Mouse (Mus musculus) induced T-regulatory cell, adult 2 months (primary cell): ENCODE results near the gene Rmdn2.

ENCODE experiments used
- DNase-seq: peaks from one replicate; pipeline ENCODE4 v3.0.0-alpha.2; 2012; ENCODE audit warnings: low read depth

Rmdn2 gene

GRCm38 (mm10) chr17:79616621-79617020 is 5.0 kb downstream of the Rmdn2 start:
- peak; percentile 31 for DNase-seq

DNA sequence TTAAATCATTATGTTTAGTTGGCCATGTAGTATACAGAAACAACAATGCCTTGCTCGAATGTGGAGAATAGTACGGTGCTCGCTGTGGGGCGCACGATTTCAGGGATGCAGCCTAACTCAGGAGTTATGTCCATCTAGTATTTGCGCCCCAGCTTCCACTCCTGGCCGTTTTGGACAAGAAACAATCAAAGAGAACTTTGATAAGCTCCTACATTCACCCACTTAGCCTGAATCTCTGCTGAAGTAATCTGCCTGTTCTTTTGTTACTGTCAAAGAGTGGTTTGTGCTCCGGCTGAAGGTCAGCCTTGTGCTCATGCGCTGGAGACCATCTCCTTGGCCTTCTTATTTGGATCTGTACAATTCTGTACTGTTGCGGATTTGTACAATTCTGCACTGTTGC is 6.8 kb downstream of the Rmdn2 start:
- DNase-seq: no peak

GRCm38 (mm10) chr17:79618984-79619383 is 7.3 kb downstream of the Rmdn2 start:
- no peak for DNase-seq

GRCm38 (mm10) chr17:79622050-79622449 is 10.4 kb downstream of the Rmdn2 start:
- no peak for DNase-seq

DNA sequence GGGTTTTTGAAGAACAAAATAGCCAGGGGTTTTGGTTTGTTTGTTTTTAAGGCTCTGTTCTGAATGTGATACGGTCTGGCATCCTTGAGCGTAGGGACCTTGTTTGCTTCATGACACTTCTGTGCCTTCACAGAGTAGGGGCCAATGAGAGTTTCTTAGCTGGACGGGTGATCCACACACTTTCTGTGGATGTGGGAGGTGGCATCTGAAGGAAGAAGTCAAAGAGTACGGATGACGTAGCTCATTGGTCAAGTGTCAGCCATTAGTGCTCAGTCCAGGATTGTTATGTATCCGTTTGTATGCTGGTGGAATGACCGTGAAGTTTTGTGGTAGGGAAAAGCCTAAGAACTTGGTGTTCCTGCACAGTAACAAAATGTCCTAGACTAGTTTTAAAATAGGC is 10.9 kb downstream of the Rmdn2 start:
- no peak for DNase-seq

- no peak for DNase-seq
These were observed 12.2 kb downstream of the Rmdn2 start for GRCm38 (mm10) chr17:79623841-79624240.

DNA sequence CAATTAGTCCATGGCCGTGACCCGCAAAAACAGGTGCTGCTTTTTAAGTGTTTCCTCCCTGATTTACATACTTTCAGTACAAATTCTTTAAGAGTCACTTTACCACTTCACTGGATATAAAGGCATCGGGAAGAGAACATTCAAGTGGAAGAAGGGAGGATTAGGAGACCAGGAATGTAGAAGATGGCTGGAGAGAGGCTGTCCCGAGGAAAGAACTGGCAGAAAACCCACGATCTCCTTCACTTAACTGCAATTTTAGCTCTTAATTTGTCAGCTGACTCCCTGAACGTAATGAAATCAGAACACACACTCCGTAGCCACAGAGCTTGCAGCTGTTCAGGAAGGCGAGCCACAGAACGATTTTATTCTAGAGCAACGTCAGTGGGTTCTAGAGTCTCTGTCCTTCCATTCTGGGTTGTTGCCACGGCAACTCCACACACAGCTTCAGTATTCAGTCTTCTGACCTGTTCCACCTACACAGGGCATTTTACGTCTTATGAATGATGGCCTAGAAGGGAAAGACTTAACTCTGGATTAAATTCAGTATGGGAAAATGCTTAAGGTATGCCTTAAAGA is 14.7 kb downstream of the Rmdn2 start:
- no peak for DNase-seq

DNA sequence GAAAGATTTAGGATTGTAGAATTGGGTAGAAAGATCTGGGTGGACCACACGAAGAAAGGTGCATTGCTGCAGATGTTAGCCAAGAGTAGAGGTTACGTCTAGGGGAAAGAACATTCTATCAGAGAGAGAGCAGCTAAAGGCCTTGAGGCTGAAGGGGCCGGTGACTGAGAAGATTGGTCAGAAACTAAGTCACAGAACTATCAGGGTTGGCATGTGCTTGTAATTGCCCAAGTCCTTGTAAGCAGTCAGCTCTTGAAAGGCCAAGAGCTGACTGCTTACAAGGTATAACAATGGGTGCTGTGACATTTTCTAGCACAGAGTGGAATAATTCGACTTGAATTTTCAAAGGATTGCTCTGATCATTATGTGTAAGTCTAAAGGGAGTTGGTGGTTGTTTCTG is 38.2 kb downstream of the Rmdn2 start:
- no peak for DNase-seq

- no peak for DNase-seq
These were observed 38.6 kb downstream of the Rmdn2 start for GRCm38 (mm10) chr17:79650297-79650696.

DNA sequence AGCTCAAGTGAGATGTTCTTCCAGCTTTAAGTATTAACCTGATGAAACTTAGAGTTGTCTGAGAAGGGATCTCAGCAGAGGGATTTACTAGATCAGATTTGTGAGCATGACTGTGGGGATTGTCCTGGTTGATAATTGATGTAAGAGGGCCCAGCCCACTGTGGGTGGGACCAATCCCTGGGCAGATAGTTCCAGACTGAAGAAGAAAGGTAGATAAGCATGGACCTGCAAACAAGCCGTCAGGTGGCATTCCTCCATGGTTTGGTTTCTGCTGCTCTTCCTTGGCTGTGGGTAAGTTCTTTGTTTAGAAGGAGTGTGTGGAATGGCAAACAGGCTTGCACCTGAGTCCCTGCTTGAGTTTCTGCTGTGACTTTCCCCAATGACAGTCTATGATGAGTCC is 41.5 kb downstream of the Rmdn2 start:
- no peak for DNase-seq

- DNase-seq: no peak
These were observed 42.5 kb downstream of the Rmdn2 start for GRCm38 (mm10) chr17:79654187-79654586.

GRCm38 (mm10) chr17:79657785-79658184 is 46.1 kb downstream of the Rmdn2 start:
- DNase-seq: no peak

DNA sequence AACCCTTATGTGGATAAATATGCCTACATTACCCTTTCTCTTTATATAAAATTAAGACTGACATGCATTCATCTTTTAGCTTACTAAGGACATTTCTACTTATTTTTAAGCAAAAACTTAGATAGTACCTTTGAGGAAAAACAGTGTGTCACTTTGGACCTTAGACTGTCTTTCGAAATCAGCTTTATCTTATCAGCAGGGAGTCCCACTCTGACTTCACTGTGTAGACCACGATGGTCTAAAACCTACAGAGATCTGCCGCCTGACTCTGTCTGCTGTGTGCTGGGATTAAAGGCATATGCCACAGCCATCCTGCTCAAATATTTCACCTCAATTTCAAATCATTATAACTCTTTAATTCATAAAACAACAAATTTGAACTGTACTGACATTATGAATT is 46.8 kb downstream of the Rmdn2 start:
- DNase-seq: no peak

DNA sequence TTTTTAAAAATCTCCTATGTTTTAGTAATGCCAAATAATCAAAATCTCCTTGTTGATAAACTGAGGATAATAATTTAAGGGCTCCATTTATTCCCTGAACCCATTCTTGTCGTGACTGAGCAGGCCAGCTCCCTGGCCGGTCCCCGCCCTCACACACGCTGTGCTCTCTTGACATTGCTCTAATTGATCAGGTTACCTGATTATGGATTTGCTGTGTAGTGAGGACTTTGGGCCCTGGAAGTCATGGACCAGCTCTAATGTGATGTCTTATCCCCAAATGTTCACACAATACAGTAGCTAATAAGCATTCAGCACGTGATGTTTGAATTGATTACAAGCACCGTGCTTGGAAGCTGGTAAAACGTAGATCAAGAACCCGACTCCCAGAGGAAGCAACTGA is 47.2 kb downstream of the Rmdn2 start:
- no peak for DNase-seq

- peak; percentile 73 for DNase-seq
These were observed 49.7 kb downstream of the Rmdn2 start for GRCm38 (mm10) chr17:79661387-79661786.

- no peak for DNase-seq
These were observed 50.2 kb downstream of the Rmdn2 start for GRCm38 (mm10) chr17:79661848-79662247.

GRCm38 (mm10) chr17:79663393-79664105 is 51.9 kb downstream of the Rmdn2 start:
- peak; percentile 67 for DNase-seq

- DNase-seq: no peak
These were observed 52.4 kb downstream of the Rmdn2 start for GRCm38 (mm10) chr17:79664106-79664417.

- no peak for DNase-seq
These were observed 59.2 kb downstream of the Rmdn2 start for GRCm38 (mm10) chr17:79670837-79671236.

DNA sequence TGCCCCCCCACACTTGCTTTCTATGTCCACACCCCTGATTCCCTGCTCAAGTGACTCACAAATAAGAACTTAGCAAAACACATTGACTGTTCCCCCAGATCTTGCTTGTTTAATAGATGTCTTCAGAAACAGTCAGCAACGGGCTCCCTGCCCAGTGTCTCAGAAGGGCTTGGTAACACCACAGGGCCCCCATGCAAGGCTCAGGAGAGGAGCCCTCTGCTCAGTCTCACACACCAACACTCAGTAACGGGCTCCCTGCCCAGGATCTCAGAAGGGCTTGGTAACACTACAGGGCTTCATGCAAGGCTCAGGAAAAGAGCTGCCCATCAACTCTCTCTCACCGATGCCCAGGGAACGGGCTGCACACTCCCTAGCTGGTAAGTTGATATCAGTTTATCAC is 83.4 kb downstream of the Rmdn2 start:
- DNase-seq: no peak

DNA sequence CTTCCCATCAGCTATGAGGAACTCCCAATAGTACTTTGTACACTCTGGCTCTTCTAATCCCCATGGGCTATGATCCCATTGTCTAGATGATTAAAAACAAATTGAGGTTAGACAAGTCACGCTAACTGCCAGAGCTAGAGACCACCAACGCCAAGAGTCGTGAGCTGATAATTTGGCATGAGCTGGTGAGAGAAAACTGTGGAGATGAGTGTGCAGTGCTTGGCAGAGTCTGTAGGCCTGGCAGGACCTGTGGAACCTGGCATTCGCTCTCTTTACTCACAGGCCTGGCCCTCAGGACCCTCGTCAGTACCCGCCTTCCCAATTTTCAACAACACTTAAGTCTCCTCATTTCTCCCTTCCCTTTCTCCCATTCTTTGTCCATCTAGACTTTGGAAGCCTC is 83.9 kb downstream of the Rmdn2 start:
- DNase-seq: no peak

DNA sequence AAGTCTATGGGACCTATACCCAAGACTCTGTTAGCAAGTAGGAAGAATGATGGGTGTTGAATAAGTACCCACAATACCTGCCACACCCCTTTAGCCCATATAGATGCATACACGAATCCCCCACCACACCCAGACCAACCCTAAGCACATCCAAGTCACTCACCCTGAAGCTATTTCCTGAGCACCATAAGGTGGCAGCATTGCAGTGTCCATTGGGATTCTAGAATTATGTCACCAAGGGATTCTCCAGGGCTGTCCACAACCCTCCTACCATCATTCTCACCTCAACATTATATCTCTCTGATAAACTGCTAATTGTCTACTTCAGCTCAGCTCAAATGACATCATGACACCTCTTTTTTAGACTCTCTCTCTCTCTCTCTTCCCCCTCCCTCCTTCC is 87.5 kb downstream of the Rmdn2 start:
- DNase-seq: peak; percentile 2

DNA sequence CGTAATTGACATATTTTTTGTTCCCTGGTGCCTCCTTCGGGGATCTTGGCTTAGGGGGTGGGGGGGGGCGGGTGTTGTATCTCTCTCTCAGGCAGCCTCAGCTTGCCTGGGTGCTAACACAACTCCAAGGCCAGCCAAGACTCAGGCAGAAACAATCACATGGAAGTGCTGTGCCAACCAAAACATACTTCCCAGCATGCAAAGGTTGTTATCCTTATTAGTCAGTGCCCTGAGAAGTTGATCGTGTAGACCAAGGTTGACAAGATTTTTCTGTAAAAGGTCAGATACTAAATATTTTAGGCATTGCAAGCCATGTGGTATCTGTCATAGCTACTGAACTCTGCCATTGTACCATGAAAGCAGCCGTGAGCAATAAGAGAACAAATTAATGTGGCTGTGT is 89.2 kb downstream of the Rmdn2 start:
- no peak for DNase-seq
